Mouse (Mus musculus) megakaryocyte progenitor cell, adult 5-6 weeks (primary cell): ENCODE measurements around the gene Mrpl55. TPM values are rescaled to one million over a fixed set of nuclear protein-coding genes. Genes with fewer than 3 reads are reported as not detected.
"Not testable (repeated sequence)": the region's sequence is repeated elsewhere in the genome, so short reads cannot be mapped to it uniquely, and the experiment has no call there.

Experiments
- ATAC-seq: replicated peaks from 2 replicates; pipeline ENCODE4 v1.8.0; 2016; ENCODE audit warnings: mild to moderate bottlenecking, moderate TSS enrichment, inconsistent platforms; ENCODE audit not compliant: poor library complexity
- total RNA-seq, 2 experiments: library from RNA; stranded (forward) in 1 of 2; stranded (reverse) in 1 of 2; fragments of 157-497, 149-512 nt in 1 of 2; fragments of 200-1000 nt in 1 of 2; gene quantifications; 2 replicates each; pipeline versions ENCODE4 v1.2.3 to v1.2.4; 2015 to 2017

Mrpl55 gene
- total RNA-seq, 2 experiments from 2014 or later = 49.5 to 56.2 TPM

DNA sequence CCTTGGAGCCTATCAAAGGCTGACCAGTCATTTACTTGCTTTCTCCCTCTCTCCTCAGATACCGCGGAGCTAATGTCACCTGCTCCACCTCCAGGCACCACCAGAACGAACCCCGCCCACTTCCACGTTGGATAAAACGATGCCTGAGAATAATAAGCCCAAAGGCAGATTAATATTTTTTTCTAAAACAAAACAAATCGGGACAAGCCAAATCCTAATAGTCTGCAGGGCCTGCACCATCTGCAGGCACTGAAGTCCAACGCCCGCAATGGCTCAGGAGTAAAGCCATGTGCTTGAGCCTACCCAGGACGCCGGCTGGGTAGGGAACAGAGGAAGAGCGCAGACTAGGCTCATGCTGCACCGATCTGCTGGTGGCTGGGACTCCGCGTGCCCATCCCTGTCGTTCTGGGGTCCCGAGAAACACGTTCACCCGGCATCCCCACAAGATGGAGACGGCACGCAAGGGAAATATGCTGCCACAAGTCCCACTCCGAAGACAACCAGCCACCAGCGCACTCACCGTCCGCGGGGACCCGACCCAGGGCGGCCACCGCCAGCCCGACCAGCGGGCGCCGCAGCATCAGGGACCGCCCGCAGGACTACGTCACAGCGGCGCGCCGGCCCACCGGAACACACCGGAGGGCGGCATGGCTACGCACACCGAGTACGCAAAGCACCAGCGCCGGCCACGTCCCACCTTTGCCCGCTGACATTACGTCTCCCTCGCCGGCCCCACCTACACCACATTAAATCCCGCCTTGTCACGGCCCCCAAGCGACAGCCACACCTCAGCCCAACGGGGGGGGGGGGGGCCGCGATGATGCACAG lies 10.8 kb upstream of the Mrpl55 start:
- ATAC-seq = peak; percentile 97

DNA sequence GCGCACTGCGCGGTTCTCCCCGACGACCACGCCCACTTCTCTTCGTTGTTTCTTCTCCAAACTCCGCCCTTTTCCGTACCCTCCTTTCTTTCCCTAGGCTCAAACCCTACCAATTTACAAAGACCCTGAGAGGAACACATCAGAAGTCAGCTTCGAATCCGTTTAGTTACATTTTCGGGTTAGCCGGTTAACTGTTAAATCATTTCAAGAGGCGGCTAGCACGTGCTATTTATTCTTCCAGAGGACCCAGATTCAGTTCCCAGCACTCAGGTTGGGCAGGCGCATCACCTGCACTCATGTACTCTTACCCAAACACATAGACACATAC lies 10.3 kb upstream of the Mrpl55 start, which contains the start of gene Guk1:
Guk1 (minus strand) TSS at position 154 of the 328 bp plus-strand sequence.
- no peak for ATAC-seq

DNA sequence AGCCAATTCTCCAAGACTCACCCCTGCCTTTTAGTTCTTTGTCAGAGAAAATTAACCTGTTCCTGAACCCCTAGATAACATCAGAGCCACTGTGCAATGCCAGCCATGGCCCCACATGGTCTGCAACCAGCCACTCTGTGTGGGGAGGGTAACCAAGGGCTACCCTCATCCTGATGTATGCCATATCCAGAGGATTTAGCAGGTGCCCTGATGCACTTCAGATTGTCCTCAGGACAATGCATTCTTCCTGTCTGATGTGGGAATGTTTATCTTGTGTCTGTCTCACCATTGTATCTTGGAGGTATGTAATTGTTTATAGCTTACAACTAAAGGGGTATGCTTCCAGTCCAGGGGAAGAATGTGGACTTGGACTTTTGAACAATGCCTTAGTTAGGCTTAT lies 6.1 kb upstream of the Mrpl55 start:
- no peak for ATAC-seq

DNA sequence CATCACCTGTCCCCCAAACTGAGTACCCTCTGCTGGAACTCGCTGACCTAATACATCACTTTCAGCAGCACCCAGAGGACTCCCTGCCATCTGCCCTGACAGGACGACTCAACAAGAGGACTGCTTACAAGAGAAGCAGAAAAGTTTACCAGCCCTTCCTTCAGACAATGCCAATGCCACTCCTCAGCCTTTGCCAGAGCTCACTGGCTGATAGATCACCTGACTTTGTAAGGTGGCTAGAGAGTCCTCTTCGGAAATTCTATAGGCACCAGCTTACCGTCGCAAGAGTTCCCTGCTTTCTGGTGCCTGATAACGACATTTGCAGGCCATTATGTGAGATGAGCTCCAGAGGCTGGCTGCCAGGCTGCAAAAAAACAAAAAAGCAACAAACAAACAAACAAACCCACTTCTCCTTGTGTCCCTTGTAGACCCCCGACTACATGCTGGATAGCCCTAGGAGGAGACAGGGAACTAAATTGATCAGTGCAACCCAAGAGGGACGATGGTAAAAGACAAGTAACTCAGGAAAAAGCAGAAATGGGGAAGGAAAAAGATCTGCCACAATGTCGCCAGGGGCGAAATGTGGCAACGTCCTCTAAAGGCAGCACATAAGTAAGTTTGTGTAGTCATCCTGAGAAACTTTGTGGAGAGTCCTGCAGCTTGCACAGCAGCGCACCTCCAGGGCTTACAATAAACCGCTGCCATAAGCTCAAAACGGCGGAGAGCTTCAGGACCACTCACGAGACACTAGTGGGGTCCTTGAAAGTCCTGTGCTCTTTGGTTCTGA lies 877 bp upstream of the Mrpl55 start:
- ATAC-seq = peak; percentile 61

DNA sequence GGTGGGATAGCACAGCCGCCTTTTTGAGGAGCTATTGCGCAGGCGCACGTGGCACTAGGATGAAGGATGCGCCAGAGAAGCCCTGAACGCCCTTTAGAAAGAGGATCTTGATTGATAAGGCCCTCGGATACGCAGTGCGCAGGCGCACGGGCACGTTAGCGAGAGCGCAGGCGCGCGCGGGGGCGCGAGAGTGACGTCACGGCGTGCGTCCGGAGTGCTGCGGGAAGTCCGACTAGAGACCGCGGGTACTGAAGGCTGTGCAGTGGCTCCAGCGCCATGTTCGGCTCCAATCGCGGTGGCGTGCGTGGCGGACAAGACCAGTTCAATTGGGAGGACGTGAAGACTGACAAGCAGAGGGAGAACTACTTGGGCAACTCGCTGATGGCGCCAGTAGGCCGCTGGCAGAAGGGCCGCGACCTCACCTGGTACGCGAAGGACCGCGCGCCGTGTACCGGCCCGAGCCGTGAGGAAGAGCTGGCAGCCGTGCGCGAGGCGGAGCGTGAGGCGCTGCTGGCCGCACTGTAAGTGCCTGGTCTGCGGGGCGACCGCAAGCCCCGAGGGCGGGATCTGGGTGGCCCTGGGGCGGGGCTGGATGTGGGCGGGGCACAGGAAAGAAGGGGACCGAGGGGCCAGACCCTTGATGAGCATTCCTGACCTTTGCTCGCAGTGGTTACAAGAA lies 6.0 kb downstream of the Mrpl55 start, which contains the start of gene 2310033P09Rik:
2310033P09Rik (plus strand) TSS at position 169 of the 679 bp plus-strand sequence.
- ATAC-seq = peak; percentile 70

DNA sequence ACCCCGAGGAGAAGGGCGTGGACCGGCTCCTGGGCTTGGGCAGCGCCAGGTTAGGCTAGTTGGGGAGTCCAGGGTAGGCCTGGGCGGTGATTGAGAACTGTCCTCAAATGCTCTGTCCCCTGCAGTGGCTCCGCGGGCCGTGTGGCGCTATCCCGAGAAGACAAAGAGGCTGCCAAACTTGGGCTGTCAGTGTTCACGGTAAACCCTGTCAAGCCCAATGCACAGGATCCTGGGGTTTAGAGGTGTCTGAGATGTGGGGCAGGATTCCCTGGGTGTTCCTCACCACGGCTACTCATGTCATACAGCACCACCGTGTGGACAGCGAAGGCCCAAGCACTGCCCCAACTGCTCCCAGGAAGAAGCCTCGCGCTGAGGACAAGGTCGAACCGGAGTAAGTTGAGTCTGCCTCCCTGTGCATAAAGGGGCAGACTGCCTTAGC lies 6.7 kb downstream of the Mrpl55 start:
- ATAC-seq = peak; percentile 74

DNA sequence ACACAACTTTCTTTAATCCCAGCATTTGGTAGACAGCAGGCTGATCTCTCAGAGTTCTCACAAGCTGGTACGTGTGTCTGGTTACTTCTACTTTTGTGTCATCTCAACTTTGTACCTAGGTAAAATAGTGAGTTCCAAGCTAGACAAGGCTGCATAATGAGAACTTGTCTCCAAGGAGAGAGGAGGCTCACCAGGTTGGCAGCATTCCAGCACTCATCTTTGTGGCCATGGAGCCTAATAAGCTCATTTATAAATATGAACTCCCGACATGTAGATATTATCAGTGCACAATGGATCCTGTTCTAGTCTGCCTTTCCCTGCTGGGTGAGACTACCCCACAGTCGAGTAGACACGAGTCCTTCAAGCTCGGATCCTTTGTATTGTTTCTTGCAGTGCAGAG lies 7.3 kb downstream of the Mrpl55 start:
- ATAC-seq = no peak

DNA sequence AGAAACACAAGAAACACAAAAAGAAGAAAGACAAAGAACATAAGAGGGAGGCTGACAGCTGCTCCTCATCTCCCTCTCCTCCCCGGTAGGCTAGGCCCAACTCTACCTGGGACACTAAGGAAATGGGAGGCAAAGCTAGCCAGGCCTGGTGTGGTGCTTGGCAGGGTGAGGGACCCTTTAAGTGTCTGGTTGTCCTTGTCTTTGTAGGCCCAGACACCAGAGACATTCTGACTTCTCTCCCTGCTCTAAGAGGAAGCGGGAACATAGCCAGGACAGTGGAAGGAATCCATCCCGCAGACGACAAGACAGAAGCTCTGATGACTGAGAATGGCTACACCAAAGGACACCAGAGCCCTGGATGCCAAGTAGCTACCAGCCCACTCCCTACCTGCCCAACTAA lies 7.7 kb downstream of the Mrpl55 start:
- ATAC-seq = no peak

DNA sequence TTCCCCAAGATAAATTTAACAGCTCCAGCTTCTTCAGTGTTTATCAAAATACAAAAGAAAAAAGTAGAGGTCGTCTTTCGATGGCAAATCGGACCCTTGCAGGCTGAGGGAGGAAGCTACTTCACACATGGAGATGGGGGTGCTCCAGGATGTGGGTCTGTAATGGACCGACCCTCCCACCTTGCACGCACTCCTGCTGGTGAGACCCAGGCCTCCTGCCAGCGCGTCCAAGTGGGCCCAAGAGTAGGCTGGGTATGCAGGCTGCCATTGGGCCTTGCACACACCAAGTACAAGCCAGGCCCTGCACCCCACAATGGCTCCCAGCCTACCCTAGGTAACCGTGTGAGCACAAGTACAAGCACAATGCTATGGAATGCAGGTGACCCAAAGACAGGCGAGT lies 9.3 kb downstream of the Mrpl55 start:
- ATAC-seq = not testable (repeated sequence)

DNA sequence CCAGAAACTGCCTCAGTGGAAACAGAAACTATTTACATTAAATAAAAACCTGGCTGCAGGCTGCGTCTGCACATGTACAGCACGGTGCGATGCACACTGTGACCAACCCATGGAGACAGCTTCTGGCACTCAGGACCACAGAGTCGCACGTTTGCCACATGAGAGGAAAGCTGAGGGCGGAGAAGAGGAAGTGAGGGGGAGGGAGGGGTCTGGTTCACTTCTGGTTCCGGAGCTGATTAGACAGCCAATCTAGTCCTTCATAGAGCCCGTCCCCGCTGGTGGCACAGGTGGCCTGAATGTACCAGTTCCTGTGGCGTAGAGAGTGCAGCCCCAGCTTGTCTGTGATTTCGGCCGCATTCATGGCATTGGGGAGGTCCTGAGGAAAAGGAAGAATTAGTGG lies 10.0 kb downstream of the Mrpl55 start:
- ATAC-seq = peak; percentile 49

DNA sequence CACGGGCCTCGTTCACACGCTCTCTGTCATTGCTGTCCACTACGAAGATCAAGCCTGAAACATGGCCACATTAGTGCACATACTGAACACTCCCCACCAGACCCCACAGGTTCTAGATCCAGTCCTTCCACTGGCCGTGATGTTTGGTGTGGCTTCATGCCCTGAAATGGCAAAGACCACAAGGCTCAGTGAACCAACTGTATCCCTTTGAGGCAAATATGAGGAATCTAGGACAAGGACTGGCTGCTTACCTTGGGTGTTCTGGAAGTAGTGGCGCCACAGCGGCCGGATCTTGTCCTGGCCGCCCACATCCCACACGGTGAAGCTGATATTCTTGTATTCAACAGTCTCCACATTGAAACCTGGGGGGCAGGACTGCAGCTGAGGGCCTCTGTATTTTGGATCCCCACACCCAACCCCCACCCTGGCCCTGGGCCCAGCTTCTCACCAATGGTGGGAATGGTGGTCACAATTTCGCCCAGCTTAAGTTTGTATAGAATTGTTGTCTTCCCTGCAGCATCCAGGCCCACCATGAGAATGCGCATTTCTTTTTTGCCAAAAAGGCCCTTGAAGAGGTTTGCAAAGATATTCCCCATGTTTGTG lies 10.7 kb downstream of the Mrpl55 start:
- no peak for ATAC-seq

DNA sequence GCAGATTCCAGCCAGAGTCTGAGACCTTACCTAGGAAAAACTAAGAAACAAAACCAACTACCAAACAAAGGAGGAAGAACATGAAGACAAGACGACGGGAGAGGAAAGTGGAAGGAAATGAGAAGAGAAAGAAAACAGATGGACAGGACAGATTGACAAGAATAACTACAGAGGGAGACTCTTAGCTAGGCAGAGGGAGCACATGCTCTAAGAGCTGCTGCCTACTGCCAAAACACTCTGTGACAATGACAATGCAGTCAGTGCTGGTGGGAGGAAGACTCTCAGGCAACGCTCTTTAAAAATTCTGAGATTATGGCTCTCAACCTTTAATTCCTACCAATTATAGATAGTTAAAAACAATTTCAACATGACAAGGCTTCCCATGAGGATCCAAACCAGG lies 14.7 kb downstream of the Mrpl55 start:
- peak; percentile 36; the same call in 1 of the 2 replicates for ATAC-seq

DNA sequence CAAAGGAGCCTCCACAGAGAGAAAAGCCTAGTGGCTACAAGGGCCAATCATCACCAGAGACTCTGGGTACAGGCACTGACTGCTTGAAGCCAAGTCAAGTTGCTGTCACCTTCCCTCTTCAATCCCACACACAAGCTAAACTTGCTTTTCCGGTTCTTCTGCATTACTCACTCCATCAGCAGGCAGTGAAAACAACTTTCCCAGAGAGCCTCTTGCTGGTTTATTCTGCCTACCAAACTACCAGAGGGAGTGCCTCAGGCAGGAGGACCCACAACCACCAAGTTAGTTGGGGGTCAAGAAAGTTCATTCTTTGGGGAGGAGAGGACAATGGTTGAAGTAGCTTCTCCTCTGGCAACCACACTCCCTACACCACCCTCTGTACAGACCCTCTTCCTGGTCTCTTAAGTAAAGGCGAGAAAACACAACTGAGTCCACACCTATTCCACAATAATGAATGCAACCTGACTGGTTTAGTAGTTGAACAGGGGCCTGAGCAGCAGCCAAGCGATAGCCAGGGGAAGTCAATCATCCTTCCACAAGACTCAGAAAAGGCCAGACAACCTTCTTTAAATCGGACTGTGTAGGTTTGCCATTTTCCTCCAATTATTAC lies 16.2 kb downstream of the Mrpl55 start:
- ATAC-seq = no peak

DNA sequence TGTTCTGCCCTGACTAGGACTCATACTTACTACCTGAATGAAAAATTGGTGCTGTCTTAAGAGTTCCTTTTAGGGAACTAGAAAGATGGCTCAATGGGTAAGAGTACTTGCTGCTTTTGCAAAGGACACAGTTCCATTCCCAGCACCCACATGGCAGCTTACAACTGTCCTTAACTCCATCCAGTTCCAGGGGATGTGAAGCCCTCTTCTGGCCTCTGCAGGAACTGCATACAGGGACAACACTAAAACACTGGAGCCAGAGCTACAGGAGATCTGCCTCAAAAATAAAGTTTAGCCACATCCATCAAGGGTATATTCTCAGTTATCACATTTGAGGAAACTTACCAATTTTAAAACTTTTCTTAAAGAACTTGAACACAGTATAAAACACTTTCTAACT lies 16.8 kb downstream of the Mrpl55 start:
- ATAC-seq = peak; percentile 63

DNA sequence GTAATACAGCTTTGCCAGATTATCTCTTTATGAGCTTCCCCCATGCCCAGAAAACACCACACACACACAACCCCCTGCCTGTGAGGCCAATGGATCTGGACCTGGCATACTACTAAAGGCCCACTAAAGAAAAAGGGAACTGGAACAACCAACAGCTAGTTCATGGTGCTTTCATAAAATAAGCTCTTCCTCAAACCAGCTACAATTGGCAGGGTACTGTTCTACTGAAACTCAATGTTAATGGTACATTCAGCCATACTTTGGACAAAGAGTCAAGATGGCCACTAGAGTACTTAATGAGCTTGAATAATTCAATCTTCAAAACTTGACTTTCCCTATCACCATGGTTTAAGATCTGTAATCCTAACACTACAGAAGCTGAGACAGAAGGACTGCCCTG lies 19.3 kb downstream of the Mrpl55 start:
- ATAC-seq = peak; percentile 35; the same call in 1 of the 2 replicates

DNA sequence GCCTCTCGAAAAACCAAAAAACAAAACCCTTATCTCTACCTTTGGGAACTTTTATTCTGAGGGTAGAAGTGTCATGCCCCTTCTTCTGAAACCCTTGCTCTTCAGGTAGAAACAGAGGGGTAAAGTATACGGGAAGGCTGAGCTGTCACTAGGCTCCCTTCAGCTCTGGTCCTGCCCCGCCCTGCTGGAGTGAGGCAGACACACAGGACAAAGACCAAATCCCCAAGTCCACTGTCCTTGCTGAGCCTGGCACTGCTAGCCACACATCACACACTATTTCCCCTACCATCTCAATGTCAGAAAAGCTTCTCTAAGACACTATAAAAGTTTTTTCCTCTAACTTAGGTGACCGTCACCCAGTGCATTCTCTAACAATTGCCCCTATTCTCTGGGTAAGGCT lies 20.0 kb downstream of the Mrpl55 start:
- no peak for ATAC-seq

DNA sequence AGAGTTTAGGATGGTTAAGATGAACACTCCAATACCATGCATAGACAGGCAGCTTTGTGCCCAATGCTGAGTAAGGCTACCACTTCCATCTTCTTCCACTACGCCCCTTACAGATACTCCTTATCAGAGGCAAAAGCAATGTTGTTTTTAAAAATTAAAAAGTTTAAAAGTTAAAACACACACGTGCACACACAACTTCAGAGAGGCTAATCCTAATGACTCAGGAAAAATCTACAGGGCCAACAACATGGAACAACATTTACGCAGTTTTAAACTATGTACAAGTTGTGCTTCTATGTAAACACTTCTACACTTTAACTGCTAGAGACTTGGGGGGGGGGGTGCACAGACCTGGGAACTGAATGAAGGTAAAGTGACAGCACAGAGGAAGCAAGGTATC lies 21.7 kb downstream of the Mrpl55 start:
- ATAC-seq = no peak

DNA sequence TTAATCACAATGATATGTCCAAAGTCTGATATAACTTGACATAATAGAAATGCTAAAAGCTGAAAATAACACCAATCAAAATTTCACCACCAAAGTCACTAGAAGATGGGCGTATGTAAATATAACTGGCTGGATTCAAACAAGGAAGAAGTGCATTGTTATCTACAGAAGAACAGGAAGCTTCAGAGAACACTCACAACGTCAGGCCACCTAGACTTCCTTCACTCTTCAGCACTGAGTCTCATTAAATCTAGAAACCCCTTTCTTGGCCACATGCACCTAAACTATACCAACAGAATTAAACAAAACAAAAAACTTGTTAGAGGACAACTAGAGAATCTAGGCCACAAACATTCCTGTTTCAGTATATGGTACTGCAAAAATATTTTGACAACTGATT lies 22.2 kb downstream of the Mrpl55 start:
- no peak for ATAC-seq

DNA sequence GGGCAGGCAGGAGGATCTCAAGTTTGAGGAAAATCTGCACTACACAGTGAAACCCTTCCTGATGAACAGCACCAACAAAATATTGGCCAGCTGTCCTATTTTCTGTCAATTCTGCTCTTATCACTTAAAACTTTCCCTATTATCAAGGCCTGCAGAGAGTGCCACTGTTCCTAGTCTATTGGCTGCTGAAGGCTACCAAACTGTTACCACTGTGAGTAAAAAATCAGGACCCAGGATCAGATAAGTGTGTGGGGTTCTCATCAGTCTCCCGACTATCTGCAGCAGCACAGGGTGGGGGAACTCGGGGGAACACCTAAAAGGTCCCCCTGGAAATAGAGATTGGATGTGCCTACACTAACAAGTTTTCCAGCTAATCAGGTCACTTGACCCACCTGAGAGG lies 22.9 kb downstream of the Mrpl55 start:
- peak; percentile 10; the same call in 1 of the 2 replicates for ATAC-seq

DNA sequence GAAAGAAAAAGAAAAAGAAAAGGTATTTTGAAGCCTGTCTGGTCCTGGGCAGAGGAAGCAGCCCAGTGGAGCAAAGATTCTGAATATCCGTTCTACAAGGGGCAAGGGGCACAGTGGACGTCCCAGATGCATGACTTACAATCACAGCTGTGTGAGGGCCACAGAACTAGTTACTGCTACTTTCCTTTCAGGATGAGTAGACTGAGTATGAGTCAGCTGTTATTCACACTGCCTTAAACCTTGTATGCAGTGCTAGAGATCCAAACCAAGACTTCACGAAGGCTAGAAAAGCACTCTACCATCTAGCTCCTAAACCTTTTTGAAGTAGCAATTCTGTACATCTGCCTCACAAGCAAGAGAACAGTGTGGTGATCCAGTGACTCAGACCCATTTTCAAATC lies 24.0 kb downstream of the Mrpl55 start:
- no peak for ATAC-seq
